Mouse (Mus musculus): ENCODE data around the gene Qsox2. TPM values are rescaled to one million over a fixed set of nuclear protein-coding genes. Genes with fewer than 3 reads are reported as not detected.

Gene Qsox2
- polyA plus RNA-seq, 1 experiment from 2014 or later: 21.2 TPM

DNA sequence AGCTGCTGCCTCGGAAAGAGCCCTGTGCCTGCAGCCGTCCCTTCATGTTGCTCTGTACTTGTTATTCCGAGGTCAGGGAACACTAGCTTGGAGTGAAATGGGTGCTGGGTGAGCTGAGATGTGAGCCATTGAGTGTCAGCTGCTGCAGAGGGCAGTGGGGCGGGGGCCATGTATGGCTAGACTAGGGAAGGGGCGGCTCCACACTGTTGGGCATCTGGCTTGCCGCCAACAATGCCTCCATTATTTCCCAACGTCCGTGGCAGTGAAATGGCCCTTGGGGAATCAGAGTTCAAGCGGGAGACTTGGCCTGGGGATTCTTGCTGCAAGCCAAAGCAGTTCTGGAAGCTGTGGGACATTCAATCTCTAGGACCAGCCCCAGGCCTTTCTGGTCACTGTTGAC, 29.8 kb downstream of the Qsox2 start:
- Histone ChIP-seq H3K4me2 (ENCODE audit: low read depth, low read length) (no peak overlapping the region), H3K27me3 (ENCODE audit: control insufficient read depth, insufficient read depth, low read depth, low read length) (peaks cover 55% of the 10 kb centered on the region), H3K9me3 (ENCODE audit: control insufficient read depth, low read length) (no peaks in the 10 kb centered on the region), H3K9ac (ENCODE audit: low read length) (no peak overlapping the region), H3K4me1 (replicated peaks; ENCODE audit: control insufficient read depth, insufficient read depth, low read length) (peaks cover 3% of the 10 kb centered on the region; the same call in 1 of the 2 replicates), H3K27ac (ENCODE audit: low read length) (no peak overlapping the region), H3K4me3 (ENCODE audit: low read length) (no peak overlapping the region), H3K36me3 (ENCODE audit: control insufficient read depth, insufficient read depth, low read length) (peaks cover 9% of the 10 kb centered on the region)
- 11% methylated on average over 9 of the region's 9 CpGs for WGBS
- no peak for ATAC-seq (ENCODE audit: low read depth)

- no peak overlapping the region for H3K9ac ChIP-seq (ENCODE audit: low read length)
- no peak overlapping the region for H3K4me3 ChIP-seq (ENCODE audit: low read length)
- H3K4me1 ChIP-seq (replicated peaks; ENCODE audit: control insufficient read depth, insufficient read depth, low read length): peaks cover 6% of the 10 kb centered on the region; the same call in 1 of the 2 replicates
- H3K9me3 ChIP-seq (ENCODE audit: control insufficient read depth, low read length): no peaks in the 10 kb centered on the region
- 15% methylated on average over 10 of the region's 10 CpGs for WGBS
- no peak overlapping the region for H3K27ac ChIP-seq (ENCODE audit: low read length)
- H3K36me3 ChIP-seq (ENCODE audit: control insufficient read depth, insufficient read depth, low read length): peaks cover 4% of the 10 kb centered on the region
- no peak for ATAC-seq (ENCODE audit: low read depth)
- H3K27me3 ChIP-seq (ENCODE audit: control insufficient read depth, insufficient read depth, low read depth, low read length): peaks cover 73% of the 10 kb centered on the region
- no peak overlapping the region for H3K4me2 ChIP-seq (ENCODE audit: low read depth, low read length)
Observed at GRCm38 (mm10) chr2:26205761-26206160, 31.6 kb downstream of the Qsox2 start.

DNA sequence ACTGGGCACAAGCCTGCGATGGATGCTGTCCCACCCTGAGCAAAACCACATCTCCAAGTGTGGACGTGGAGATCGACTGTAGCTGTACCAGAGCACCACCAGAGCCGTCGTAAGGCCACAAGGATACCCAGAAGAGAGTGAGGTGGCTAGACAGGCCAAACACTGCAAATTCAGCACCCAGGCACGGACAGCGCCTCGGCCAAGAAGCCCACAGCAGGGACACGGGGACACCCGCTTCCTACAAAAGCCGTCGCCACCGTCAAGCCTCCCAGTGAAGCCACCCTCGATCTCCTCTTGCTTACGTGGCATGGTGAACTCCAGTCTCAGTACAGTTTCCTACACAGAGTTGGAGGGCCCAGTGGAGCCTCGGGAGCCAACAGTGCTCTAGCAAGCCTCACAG, 32.2 kb downstream of the Qsox2 start:
- Histone ChIP-seq H3K9me3 (ENCODE audit: control insufficient read depth, low read length) (no peaks in the 10 kb centered on the region), H3K27me3 (ENCODE audit: control insufficient read depth, insufficient read depth, low read depth, low read length) (peaks cover 79% of the 10 kb centered on the region), H3K9ac (ENCODE audit: low read length) (no peak overlapping the region), H3K4me2 (ENCODE audit: low read depth, low read length) (no peak overlapping the region), H3K36me3 (ENCODE audit: control insufficient read depth, insufficient read depth, low read length) (no peaks in the 10 kb centered on the region), H3K4me1 (replicated peaks; ENCODE audit: control insufficient read depth, insufficient read depth, low read length) (peaks cover 6% of the 10 kb centered on the region; the same call in 1 of the 2 replicates), H3K4me3 (ENCODE audit: low read length) (no peak overlapping the region), H3K27ac (ENCODE audit: low read length) (no peak overlapping the region)
- under 1% methylated on average over 16 of the region's 16 CpGs for WGBS
- ATAC-seq (ENCODE audit: low read depth): no peak

DNA sequence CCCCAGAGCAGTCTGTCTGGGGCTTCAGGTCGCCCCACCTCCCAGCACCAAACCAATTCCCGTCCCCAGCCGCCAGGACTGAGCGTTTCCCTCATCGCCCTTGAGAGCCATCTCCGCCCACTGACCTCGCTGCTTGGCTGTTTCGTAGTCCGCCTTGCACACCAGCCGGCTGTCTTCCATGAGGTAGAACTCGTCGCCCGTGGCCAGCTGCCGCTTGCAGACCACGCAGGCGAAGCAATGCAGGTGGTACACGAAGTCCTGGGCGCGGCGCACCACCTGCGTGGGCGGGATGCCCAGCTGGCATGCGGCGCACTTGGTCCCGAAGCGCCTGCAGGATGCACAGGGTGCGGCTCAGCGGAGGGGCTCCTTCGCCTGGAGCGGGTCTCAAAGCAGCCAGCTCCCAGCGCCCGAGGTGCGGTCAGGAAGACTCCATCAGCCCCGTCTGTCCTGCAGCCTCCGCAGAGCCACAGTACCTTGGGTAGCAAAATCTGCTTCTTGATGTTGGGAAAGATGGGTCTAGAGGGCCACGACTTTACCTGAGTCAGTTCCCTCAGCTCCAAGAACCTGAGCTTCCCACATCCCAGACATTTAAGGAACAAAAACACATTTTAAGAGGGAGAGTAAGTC, 34.4 kb downstream of the Qsox2 start:
- peaks cover 6% of the 10 kb centered on the region; the same call in 1 of the 2 replicates for H3K4me1 ChIP-seq (replicated peaks; ENCODE audit: control insufficient read depth, insufficient read depth, low read length)
- WGBS: 1% methylated on average over 36 of the region's 36 CpGs
- H3K27me3 ChIP-seq (ENCODE audit: control insufficient read depth, insufficient read depth, low read depth, low read length): peaks cover 93% of the 10 kb centered on the region
- H3K4me3 ChIP-seq (ENCODE audit: low read length): 0 out of 2 replicates have a peak overlapping the region, but pooled peaks have one; percentile 2
- no peak overlapping the region for H3K4me2 ChIP-seq (ENCODE audit: low read depth, low read length)
- no peaks in the 10 kb centered on the region for H3K36me3 ChIP-seq (ENCODE audit: control insufficient read depth, insufficient read depth, low read length)
- no peak overlapping the region for H3K27ac ChIP-seq (ENCODE audit: low read length)
- H3K9ac ChIP-seq (ENCODE audit: low read length): no peak overlapping the region
- H3K9me3 ChIP-seq (ENCODE audit: control insufficient read depth, low read length): no peaks in the 10 kb centered on the region
- no peak for ATAC-seq (ENCODE audit: low read depth)

DNA sequence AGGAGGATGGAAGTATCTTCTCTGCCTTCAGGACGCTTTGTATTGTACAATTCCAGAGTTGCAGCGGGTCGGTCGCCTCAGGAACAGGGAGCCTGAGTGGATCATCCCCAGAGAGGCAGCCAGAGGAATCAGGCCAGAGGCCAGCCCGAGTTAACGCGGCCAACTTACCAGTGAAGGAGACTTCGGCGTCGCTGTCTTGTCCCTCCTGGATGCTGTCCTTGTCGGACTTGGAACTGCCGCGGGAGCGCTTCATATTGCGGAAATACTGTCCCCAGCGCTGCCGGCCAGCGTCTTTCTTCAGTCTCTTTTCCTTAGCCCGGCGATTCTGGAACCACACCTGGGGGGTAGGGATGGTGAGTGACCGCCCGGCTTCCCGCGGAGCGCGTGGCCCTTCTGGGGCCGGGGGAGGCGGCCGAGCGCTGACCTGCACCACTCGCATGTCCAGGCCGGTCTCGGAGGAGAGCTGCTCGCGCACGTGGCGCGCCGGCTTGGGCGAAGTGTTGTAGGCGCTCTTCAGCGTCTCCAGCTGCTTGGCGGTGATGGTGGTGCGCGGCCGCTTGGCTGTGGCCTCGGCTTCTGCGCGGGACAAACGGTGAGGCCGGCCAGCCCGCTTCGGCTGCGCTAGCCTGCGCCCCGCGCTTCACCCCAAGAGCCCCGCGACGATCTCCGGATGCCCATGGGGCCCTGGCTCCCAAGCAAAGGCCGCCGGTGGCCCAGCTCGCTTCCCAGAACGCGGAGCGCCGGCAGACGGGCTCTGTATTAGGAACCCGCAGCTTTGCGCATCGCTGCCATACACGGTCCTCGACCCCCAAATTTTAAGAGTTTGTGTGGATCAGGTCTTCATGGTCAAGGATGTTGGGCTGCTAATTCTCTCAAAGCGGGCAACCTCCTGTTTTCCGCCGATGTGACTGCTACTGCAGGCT, 35.1 kb downstream of the Qsox2 start:
- under 1% methylated on average over 77 of the region's 77 CpGs for WGBS
- no peaks in the 10 kb centered on the region for H3K9me3 ChIP-seq (ENCODE audit: control insufficient read depth, low read length)
- no peaks in the 10 kb centered on the region for H3K36me3 ChIP-seq (ENCODE audit: control insufficient read depth, insufficient read depth, low read length)
- no peak overlapping the region for H3K27ac ChIP-seq (ENCODE audit: low read length)
- no peak overlapping the region for H3K9ac ChIP-seq (ENCODE audit: low read length)
- no peak for ATAC-seq (ENCODE audit: low read depth)
- peaks cover 6% of the 10 kb centered on the region; the same call in 1 of the 2 replicates for H3K4me1 ChIP-seq (replicated peaks; ENCODE audit: control insufficient read depth, insufficient read depth, low read length)
- peak overlapping the region; percentile 41; the same call in 1 of the 2 replicates for H3K4me2 ChIP-seq (ENCODE audit: low read depth, low read length)
- H3K4me3 ChIP-seq (ENCODE audit: low read length): peak overlapping the region; percentile 23; the same call in 1 of the 2 replicates
- peaks cover 85% of the 10 kb centered on the region for H3K27me3 ChIP-seq (ENCODE audit: control insufficient read depth, insufficient read depth, low read depth, low read length)

- Histone ChIP-seq H3K4me1 (replicated peaks; ENCODE audit: control insufficient read depth, insufficient read depth, low read length) (peaks cover 2% of the 10 kb centered on the region; the same call in 1 of the 2 replicates), H3K27me3 (ENCODE audit: control insufficient read depth, insufficient read depth, low read depth, low read length) (peaks cover 61% of the 10 kb centered on the region), H3K36me3 (ENCODE audit: control insufficient read depth, insufficient read depth, low read length) (no peaks in the 10 kb centered on the region), H3K4me2 (ENCODE audit: low read depth, low read length) (peak overlapping the region; percentile 39), H3K9ac (ENCODE audit: low read length) (no peak overlapping the region), H3K27ac (ENCODE audit: low read length) (no peak overlapping the region), H3K4me3 (ENCODE audit: low read length) (peak overlapping the region; percentile 11; the same call in 1 of the 2 replicates), H3K9me3 (ENCODE audit: control insufficient read depth, low read length) (no peaks in the 10 kb centered on the region)
- ATAC-seq (ENCODE audit: low read depth): peak; percentile 95
- WGBS: 1% methylated on average over 10 of the region's 10 CpGs
Observed at GRCm38 (mm10) chr2:26198488-26198887, 38.8 kb downstream of the Qsox2 start.

DNA sequence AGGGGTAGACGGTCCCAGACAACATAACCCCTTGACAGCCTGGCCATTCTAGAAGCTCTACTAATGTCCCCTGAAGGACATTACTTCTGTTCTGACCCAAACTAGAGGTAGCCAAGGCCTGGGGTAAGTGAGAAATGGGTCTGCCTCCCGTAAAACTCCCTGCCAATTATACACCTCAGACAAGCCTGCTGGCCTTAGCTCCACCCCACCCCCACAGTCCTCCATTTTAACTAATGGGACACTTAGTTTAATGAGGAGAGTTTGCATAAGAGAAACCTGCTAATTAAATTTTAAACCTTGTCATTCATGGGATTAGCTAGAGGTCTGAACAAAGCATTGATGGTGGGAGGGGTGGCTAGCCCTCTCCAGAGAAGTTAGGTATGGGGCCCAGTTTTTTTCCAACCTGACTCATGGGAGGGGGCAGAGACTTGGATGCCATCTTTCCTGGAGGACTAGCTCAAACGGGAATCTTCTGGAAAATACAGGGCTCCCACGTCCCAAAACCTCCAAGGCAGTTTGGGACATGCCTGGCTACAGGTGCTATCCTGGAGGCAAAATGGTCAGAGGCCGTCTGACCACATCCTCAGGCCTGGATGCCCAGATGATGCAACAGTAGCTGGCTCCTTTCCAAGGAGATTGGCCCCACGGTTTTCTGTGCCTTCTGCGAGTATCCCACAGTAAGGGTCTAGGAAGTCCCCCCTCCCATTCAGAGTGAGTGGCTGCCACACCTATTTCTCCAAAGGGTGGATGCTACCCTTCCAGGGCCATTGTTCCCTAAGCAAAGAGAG, 42.6 kb downstream of the Qsox2 start:
- no peaks in the 10 kb centered on the region; the same call in 1 of the 2 replicates for H3K4me1 ChIP-seq (replicated peaks; ENCODE audit: control insufficient read depth, insufficient read depth, low read length)
- no peak overlapping the region for H3K4me3 ChIP-seq (ENCODE audit: low read length)
- H3K27ac ChIP-seq (ENCODE audit: low read length): no peak overlapping the region
- peaks cover 40% of the 10 kb centered on the region for H3K27me3 ChIP-seq (ENCODE audit: control insufficient read depth, insufficient read depth, low read depth, low read length)
- H3K36me3 ChIP-seq (ENCODE audit: control insufficient read depth, insufficient read depth, low read length): no peaks in the 10 kb centered on the region
- no peak overlapping the region for H3K4me2 ChIP-seq (ENCODE audit: low read depth, low read length)
- H3K9ac ChIP-seq (ENCODE audit: low read length): no peak overlapping the region
- H3K9me3 ChIP-seq (ENCODE audit: control insufficient read depth, low read length): no peaks in the 10 kb centered on the region
- ATAC-seq (ENCODE audit: low read depth): no peak
- 49% methylated on average over 7 of the region's 7 CpGs for WGBS

- Histone ChIP-seq H3K4me1 (replicated peaks; ENCODE audit: control insufficient read depth, insufficient read depth, low read length) (peaks cover 6% of the 10 kb centered on the region; the same call in 1 of the 2 replicates), H3K9ac (ENCODE audit: low read length) (no peak overlapping the region), H3K36me3 (ENCODE audit: control insufficient read depth, insufficient read depth, low read length) (no peaks in the 10 kb centered on the region), H3K27me3 (ENCODE audit: control insufficient read depth, insufficient read depth, low read depth, low read length) (peaks cover 15% of the 10 kb centered on the region), H3K27ac (ENCODE audit: low read length) (no peak overlapping the region), H3K9me3 (ENCODE audit: control insufficient read depth, low read length) (no peaks in the 10 kb centered on the region), H3K4me3 (ENCODE audit: low read length) (no peak overlapping the region), H3K4me2 (ENCODE audit: low read depth, low read length) (no peak overlapping the region)
- ATAC-seq (ENCODE audit: low read depth): no peak
- WGBS: 60% methylated on average over 5 of the region's 5 CpGs
Observed at GRCm38 (mm10) chr2:26188517-26188916, 48.8 kb downstream of the Qsox2 start.
